ENCODE assay signal across 10 mouse cellular contexts in the genomic region with DNA sequence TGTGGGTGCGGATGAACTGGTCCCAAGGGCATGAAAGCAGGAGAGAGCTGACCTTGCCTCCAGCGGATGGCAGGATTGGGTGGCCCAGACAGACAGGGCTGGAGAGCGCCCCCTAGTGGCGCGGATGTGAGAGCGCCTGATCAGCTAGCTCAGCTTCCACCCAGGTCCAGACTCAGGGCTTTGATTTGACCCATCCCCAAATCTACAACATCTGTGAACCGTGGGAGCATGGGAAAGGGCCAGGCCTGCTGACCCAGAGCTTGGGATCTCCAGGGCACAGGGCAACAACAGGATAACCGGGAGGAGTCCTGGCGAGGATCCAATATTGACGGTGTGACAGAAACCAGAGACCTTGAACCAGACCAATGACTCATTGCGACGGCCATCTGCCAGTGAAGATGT.
DNase-seq lines count a peak whose midpoint lies in the region; ATAC-seq and TF ChIP-seq lines count a peak whose summit lies in the region.
"Had no signal": no experiment of that assay in that cellular context is flagged by ENCODE, and none has a peak within 500 bp of the region (broad histone marks: within the 10 kb centered on the region; RNA-seq: fewer than 3 reads in every experiment).

No protein-coding gene starts in this region.

- intact Hi-C loops in heart, postnatal 36 days (cut with DNase I), result no loop called here

- TF ChIP-seq POLR2A in embryonic fibroblast, embryonic 13.5 days (IDR thresholded peaks at IDR 0.05; ENCODE audit: low read depth, low read length), result no peak

- peak; percentile 59 for DNase-seq in ovary, adult 18-20 months (ENCODE audit: low spot score)
- DNase-seq in ovary, postnatal 10 days (ENCODE audit: low spot score), result no peak
- DNase-seq in adrenal gland, adult 8-10 months, result peak; percentile 88
- peak; percentile 65 to 68 for DNase-seq in heart, postnatal 36 days
- DNase-seq in lung, adult 18-20 months, result peak; percentile 41 to 52
- DNase-seq in spleen, postnatal 10 days (ENCODE audit: low spot score in 2 of 2), result peak; percentile 33 to 63

- peak overlapping the region; percentile 12; the same call in 1 of the 2 replicates for H3K27ac ChIP-seq in embryonic fibroblast, embryonic 13.5 days (ENCODE audit: insufficient read depth, low read length)
- H3K27ac ChIP-seq: neural tube, embryonic 13.5 days had no signal

- 0 out of 2 replicates have a peak, but pooled peaks cover 3% of the 10 kb centered on the region for H3K4me1 ChIP-seq in embryonic fibroblast, embryonic 13.5 days (ENCODE audit: control insufficient read depth, insufficient read depth, low read length)

- ATAC-seq in erythroid progenitor cell, adult 5-6 weeks (replicated peaks; ENCODE audit: low FRiP score, poor library complexity, severe bottlenecking), result no peak; the same call in 1 of the 2 replicates

- H3K4me3 ChIP-seq in embryonic fibroblast, embryonic 13.5 days (ENCODE audit: insufficient read depth, low read length), result no peak overlapping the region
- H3K4me3 ChIP-seq: erythroblast, embryonic 14.5 days; neural tube, embryonic 13.5 days had no signal

- TF ChIP-seq CTCF in embryonic fibroblast, embryonic 13.5 days (IDR thresholded peaks at IDR 0.05; ENCODE audit: borderline replicate concordance, insufficient read depth, low read length), result peak; percentile 71
